Mouse (Mus musculus) cerebellum, postnatal 4 days (tissue): Measurements from ENCODE around the gene Vps13c.

Experiments
- DNase-seq, 2 experiments: peaks; one replicate each; pipeline ENCODE4 v3.0.0; 2022; ENCODE audit warnings: low spot score in 2 of 2, mixed read lengths in 1 of 2

Vps13c gene

DNA sequence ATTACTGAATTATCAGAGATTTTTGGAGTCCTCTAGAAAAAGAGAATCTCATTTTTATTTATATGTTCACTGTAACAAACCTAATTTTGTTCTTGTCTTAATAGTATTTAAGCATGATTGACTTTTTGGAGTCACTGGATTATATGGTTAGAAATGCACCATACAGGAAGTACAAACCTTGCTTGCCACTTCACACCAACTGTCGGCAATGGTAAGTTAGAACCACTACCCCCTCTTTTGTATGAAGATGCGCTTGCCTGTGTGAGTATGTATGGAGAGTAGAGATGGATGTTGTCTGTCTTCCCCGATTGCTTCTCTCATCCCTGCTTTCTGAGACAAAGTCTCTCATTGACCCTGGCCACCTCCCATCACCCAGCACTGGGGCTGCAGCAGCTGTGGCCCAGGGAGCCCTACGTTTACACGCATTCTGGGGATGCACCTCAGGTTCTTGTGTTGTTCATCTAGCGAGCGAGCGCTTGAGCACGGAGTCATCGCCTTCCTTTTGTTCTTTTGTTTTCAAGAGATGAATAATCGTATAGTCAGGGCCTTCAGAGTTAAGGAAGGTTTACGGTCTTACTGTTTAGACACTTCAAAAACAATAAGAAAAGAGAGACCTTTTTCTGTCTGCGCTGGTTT lies 43.3 kb downstream of the Vps13c start:
- no peak for DNase-seq

DNA sequence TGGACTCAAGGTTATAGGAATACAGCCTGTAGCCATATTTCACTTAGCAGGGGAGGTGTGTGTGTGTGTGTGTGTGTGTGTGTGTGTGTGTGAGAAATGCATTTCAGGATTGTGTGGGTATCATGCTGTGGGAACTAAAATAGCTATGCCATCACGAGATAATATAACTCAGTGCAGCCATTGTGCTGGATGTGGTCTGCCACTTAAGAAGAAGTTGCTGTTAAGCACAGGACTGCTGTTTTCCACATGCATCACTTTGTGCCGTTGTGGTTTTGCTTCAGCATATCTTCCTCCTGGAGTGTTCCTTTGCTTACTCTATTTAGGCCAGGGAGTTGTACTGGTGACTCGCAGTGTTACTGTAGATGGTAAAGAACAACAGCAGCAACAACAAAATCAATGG lies 43.9 kb downstream of the Vps13c start:
- no peak for DNase-seq

DNA sequence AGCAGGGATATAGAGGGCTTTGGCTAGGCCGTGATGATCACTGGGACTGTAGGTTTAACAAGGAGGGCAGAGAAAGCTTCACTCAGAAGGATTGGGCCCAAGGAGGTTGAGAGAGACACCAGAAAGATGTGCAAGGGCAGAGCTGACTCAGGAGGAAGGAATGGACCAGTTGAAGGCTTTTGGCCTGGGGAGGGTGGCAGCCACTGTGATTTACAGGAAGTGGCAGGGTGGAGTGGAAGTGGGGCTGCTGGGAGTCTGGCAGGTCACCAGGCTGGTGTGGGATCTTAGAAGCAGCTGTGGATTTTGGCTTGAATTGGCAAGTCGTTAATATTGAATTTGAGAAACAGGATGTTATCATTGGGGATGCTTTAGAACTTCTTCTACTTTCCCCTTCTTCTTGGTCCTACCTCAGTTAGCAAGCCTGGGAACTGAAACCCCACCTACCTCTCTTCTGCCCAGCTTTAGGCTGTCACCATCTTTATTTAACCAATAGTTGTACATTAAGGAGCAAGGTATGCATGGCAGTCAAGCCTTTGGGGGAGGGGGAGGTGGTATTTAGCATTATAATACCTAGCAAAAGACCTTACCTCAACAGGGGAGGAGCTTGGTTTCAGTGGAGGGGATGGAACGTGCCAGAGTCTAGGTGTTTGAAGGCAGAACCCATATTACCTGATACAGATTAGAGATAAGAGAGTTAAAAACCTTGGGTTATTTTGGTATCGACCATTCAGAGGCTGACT lies 47.0 kb downstream of the Vps13c start:
- no peak for DNase-seq

GRCm38 (mm10) chr9:67893474-67893873 lies 53.3 kb downstream of the Vps13c start:
- no peak for DNase-seq

DNA sequence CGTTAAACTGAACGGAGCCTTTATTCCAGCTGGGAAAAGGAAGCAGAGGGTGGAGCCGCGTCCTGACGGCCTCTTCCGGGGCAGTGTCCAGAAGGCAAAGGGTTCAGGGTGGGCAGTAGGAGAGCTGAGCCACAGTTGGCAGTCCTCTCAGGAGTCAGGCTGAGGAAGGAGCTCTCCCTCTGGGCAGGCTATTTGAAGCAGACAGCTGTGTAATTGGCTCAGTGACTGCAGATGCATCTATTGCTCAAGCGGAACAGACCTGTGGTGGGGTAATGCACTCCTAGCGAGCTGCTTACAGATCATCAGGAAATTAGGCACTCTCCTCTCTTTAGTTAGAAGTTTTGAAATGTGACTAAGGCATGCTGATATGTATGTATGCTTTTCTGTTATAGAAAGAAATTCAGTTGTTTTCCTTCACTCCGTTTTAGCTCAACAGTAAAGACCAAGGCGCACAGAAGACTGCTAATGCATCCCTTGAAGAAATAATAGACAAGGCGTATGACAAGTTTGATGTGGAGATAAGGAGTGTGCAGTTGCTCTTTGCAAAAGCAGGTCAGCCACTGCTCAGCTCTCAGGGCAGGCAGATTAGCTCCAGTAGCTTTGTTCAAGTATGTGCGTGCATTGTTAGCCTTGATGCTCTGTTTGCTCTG lies 56.6 kb downstream of the Vps13c start:
- DNase-seq: no peak

GRCm38 (mm10) chr9:67900398-67900797 lies 60.2 kb downstream of the Vps13c start:
- no peak for DNase-seq

DNA sequence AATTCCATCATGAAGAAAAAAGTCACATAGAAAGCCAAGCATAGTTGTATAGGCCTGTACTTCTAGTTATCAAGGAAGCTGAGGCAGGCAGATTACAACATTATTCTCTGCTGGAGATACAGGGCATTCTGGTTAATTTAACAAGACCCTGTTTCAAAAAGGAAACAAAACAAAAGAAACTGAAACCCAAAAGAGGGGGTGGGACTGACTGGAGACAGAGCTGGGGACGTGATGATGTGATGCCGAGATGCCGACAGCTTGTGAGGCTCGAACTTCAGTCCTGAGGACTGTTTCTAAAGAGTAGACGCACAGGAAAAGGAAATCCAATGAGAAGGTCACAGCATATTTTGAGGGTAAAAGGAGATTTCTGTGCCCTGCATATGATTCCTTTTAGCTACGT lies 64.2 kb downstream of the Vps13c start:
- DNase-seq: no peak

DNA sequence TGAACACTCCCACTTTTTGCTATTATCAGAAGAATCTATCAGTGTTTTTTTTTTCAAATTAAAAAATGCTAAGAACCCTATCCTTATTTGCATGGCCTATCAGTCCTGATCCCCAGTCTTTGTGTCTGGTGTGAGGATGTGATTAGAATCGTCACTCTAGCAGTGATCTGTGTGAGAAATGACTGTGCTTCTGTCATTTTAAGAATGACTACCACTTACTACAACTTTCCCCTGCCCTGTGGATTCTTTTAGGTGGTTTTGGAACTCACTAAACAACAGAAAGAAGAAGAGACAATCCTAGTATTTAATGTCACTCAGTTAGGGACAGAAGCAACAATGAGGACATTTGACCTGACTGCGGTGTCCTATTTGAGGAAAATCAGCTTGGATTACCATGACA lies 65.3 kb downstream of the Vps13c start:
- no peak for DNase-seq

GRCm38 (mm10) chr9:67914681-67915080 lies 74.5 kb downstream of the Vps13c start:
- DNase-seq: no peak

DNA sequence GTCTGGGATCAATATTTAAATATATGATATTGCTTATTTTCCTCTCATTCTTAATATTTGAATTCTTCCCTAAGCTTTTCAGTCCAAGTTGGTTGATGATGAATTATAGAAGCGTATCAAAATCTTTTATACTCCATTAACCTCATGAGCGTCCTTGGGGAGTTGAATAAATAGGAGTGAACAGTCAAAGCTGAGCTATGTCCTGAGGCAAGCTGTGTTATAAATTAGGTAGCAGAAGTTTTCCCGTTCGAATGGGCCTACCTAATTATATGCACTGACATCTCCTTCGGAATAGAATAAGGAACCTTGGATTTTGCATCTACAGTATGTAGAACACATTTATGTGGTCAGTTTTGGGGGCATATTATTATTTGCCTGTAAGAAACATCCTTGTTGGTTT lies 82.2 kb downstream of the Vps13c start:
- DNase-seq: no peak

- DNase-seq: no peak
Observed at GRCm38 (mm10) chr9:67930629-67931028, 90.4 kb downstream of the Vps13c start.

DNA sequence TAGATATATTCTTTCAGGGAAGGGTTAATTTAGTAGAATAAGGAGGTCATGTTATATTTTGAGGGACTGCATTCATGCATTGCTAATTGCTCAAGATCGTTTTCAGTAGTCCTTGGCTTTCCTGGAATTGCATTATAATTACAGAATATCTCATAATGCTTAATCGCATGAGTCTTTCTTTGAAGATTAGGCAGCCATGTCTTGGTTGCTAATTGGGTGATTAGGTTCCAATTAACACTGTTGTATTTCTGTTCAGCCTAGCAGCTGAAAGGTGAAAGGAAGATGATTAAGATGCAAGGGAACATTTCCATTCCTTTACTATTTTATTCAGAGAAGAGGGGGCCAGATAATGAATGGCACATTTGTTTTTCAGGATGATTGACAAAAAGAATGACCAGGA lies 97.1 kb downstream of the Vps13c start:
- no peak for DNase-seq

GRCm38 (mm10) chr9:67955466-67956010 lies 115.3 kb downstream of the Vps13c start:
- DNase-seq: no peak

DNA sequence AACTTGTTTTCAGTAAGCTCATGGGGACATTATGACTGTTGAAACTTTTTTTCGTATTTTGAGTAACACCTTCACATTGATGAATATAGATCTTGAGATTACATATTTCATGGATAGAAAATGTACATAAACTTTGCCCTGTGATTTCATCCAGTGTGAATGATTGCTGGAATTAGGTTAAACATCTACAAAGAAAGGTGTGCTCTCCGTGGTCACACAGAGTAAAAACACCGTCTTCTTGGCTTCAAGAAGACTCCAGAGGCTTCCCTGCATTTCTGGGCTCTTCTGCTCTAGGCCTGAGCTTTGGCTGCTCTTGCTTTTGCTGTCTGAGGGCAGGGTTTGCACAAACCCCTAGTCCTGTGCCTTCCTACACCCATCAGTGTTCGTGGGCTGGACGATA lies 121.8 kb downstream of the Vps13c start:
- DNase-seq: no peak

DNA sequence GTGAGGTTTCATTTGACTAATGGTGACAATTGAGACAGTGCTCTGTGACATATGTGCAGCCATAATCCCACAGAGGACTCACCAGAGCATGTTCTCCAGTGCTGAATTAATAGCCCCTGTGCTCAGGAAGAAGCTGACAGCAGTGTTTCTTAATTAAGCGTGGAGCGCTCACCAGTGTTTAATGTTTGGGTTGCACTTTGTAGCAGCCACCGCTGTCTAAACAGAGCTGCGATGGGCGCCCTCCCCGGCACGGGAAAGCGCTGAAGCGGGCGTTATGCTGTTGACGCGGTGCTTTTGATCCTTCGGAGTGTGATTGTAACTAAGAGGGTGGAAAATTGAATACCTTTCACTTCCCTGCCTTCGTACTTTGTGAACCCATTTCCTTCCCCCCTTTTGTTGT lies 125.7 kb downstream of the Vps13c start:
- no peak for DNase-seq

DNA sequence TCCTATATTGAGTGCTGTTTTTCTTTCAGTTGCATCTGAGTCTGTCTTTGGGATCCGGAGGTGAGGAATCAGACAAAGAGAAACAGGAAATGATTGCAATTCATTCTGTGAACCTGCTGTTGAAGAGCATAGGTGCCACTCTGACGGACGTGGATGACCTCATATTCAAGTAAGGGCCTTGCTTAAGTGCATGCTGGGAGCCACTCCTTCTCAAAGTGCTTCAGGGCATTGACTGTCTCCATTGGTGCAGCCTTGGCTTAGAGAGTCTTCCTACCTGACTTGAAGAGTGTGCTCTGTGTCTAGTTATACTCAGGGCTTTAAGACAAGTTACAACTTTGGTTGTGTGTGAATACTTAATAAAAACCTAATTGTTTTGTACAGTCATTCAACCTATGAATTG lies 126.8 kb downstream of the Vps13c start:
- no peak for DNase-seq

DNA sequence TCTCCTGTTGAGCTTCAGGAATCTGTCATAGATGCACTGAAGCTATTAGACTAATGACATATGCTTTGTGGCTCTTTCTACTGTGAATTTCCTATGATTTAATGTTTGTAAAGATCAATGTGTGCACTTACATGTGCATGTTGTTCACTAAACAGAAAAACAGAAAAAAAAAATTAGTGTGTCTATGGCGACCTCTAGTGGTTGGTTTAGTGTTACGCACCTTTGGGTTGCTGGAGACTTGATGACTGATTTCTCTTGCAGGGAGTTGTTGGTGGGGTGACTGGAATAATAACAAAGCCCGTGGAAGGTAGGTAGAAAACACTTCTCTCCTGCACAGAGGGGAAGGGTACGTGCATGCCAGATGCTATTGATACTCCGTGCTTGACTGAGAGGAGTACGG lies 133.3 kb downstream of the Vps13c start:
- no peak for DNase-seq

GRCm38 (mm10) chr9:67975491-67975890 lies 135.3 kb downstream of the Vps13c start:
- no peak for DNase-seq

GRCm38 (mm10) chr9:68006566-68006965 lies 166.4 kb downstream of the Vps13c start:
- DNase-seq: no peak

- peak; percentile 73 to 88 for DNase-seq
Observed at GRCm38 (mm10) chr9:68014991-68015396, 174.8 kb downstream of the Vps13c start.

DNA sequence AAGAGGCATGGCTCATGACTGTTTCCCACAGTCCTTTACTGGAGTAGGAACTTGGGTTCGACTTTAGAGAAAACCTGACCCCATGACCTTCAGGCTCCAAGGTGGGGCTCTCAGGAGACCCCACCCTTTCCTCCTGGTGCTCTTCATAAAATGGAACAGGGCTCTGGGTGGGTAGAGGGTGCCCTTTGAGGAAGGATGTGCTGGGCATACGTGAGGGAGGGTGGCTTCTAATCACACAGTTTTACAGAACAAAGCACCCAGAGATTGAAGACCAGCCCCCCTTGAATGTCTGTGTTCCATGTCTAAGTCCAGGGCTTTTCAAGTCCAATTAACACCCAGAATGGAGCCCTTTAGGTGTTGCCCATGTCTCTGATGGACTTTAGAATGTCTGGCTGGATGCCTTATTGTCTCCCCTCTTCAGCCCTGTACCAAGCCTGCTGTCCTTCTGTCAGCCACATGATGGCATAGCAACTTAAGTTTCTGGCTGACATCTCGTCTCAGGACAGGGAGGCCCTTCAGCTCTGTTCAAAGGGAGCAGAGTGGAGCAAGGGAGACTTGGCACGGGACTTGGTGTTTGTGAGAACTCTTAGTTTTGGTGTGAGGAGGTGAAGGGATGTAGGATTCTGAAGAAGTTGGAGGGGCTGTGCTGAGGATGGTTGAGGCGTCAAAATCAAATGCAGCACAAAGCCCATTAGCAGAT lies 176.2 kb downstream of the Vps13c start:
- peak; percentile 45 to 62 for DNase-seq

DNA sequence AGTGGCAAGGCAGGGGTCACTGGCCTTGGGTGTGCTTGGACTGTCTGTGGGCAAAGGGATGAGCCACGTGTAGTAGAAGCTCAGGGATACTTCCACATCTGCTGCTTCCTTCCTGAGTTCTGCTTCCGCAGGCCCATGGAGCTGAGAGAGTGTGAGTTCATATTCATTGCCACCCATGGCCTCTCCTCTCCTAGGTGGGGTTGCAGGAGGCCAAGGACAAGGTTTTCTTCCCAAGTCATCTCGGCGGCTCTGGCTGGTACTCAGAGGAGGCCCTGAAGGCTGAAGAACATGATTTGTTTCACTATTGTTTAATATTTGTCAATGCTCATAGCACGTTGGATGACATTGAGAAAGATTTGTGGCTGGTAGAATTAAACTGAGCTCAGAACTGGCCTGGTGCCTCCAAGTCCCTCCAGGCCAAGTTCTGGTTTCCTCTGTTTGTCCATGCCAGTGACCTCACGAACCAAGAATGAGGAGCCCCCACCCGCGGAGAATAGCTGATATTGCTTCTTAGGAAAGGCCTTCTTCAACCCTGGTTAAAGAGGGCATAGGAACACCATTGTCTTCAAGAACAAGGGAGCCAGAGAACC lies 180.7 kb downstream of the Vps13c start:
- no peak for DNase-seq
